Mouse (Mus musculus) neutrophil, adult 83 days (primary cell): ENCODE results near the gene Olfr1154. TPM values are rescaled to one million over a fixed set of nuclear protein-coding genes. Genes with fewer than 3 reads are reported as not detected.

Experiments
- total RNA-seq, 2 experiments: library from RNA; stranded (reverse); gene quantifications; one replicate each; pipeline ENCODE4 v1.2.4; 2023

Gene Olfr1154
- not detected for total RNA-seq

GRCm38 (mm10) chr2:87905066-87905465, at the start of gene Olfr1154:
Gene Olfr1154 (minus strand): TSS chr2:87905166.

DNA sequence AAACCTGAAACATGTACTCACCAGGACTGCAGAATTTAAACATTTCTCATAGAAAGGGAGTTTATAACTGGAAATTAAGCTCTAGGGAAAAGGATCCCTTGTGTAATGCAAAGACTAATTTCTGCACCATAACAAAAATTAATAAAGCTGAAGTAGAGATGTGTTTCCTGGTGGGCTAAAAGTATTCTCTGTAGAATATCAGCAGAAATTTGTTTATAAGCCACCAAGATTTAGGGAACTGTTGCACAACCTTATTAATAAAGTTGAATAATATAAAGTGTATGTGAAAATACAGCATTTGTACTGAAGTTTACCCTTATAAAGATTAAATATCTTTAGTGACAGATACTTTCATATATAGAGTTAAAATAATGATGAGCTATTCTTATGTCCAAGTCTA, 48.0 kb upstream of the Olfr1154 start, which contains the start of gene Olfr1156:
Olfr1156 (minus strand) TSS at position 101 of the 400 bp plus-strand sequence.

DNA sequence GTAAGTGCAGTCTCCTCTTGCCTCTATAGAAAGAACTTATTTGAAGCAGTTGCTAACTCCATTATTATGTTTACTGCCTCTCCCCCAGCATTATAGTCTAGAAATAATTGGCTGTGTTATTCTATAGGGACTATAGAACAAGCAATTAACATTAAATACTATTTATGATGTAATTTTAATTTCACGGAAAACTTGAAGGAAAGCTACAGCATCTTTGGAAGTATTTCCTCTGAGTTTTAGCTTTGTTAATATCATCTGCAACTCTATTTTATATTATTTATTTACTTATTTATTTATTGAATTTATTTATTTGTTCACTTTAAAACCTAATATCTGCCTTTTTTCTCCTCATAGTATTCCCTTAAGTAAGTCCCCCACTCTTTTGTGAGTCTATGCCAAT, 40.1 kb upstream of the Olfr1154 start, which contains the start of gene Olfr1155:
Olfr1155 (minus strand) TSS at position 101 of the 400 bp plus-strand sequence.

GRCm38 (mm10) chr2:87894662-87895061, 10.3 kb downstream of the Olfr1154 start, which contains the start of gene Olfr1153:
Gene Olfr1153 (plus strand): TSS chr2:87894962.

GRCm38 (mm10) chr2:87866192-87866591, 38.8 kb downstream of the Olfr1154 start, which contains the start of gene Olfr1152:
Gene Olfr1152 (plus strand): TSS chr2:87866492.

DNA sequence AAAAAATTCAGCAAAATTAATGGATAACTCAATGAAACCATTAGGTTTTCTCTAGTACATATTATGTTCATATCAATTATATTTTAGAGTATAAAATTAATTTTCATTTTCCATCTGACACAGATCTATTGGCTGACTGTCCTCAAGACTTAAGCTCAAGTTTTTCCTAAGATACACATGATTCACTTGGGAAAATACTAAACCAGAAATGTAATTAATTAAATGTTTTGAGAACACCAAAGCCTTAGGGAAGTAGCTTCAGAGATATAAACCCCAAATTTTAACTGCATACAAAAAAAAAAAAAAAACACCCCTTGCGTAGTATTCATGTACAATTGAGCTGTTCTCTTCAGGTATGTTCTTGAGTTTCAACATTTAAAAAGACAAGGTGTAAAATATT, 49.4 kb downstream of the Olfr1154 start, which contains the start of gene Olfr1151:
Olfr1151 (plus strand) TSS at position 301 of the 400 bp plus-strand sequence.

Other genes with a start within 250 kb of the Olfr1154 start
- gene Olfr1134, start 246.7 kb downstream of the Olfr1154 start, total RNA-seq = not detected
- gene Olfr1135, start 231.5 kb downstream of the Olfr1154 start, total RNA-seq = not detected
- not detected for gene Olfr1136, start 211.2 kb downstream of the Olfr1154 start, total RNA-seq
- gene Olfr1137, start 192.0 kb downstream of the Olfr1154 start, total RNA-seq = not detected
- gene Olfr1138, start 165.2 kb downstream of the Olfr1154 start, total RNA-seq = not detected
- gene Olfr1140, start 161.4 kb downstream of the Olfr1154 start, total RNA-seq = not detected
- not detected for gene Olfr1141, start 151.2 kb downstream of the Olfr1154 start, total RNA-seq
- not detected for gene Olfr152, start 125.7 kb downstream of the Olfr1154 start, total RNA-seq
- not detected for gene Olfr1143, start 104.6 kb downstream of the Olfr1154 start, total RNA-seq
- not detected for gene Olfr1145, start 95.3 kb downstream of the Olfr1154 start, total RNA-seq
- gene Olfr1148, start 74.6 kb downstream of the Olfr1154 start, total RNA-seq = not detected
- not detected for gene Olfr1150-ps1, start 61.2 kb downstream of the Olfr1154 start, total RNA-seq
- gene Olfr1151, start 49.3 kb downstream of the Olfr1154 start, total RNA-seq = not detected
- gene Olfr1152, start 38.7 kb downstream of the Olfr1154 start, total RNA-seq = not detected
- not detected for gene Olfr1153, start 10.2 kb downstream of the Olfr1154 start, total RNA-seq
- gene Olfr1155, start 40.0 kb upstream of the Olfr1154 start, total RNA-seq = not detected
- not detected for gene Olfr1156, start 47.9 kb upstream of the Olfr1154 start, total RNA-seq
- not detected for gene Olfr1157, start 63.1 kb upstream of the Olfr1154 start, total RNA-seq
- gene Olfr74, start 69.5 kb upstream of the Olfr1154 start, total RNA-seq = not detected
- not detected for gene Olfr1158, start 84.9 kb upstream of the Olfr1154 start, total RNA-seq
- gene Olfr1160, start 103.1 kb upstream of the Olfr1154 start, total RNA-seq = not detected
- gene Olfr1161, start 117.6 kb upstream of the Olfr1154 start, total RNA-seq = not detected
- gene Olfr73, start 132.5 kb upstream of the Olfr1154 start, total RNA-seq = not detected
- gene Olfr1162, start 146.0 kb upstream of the Olfr1154 start, total RNA-seq = not detected
- gene Olfr1163, start 166.7 kb upstream of the Olfr1154 start, total RNA-seq = not detected
- not detected for gene Olfr1164, start 188.8 kb upstream of the Olfr1154 start, total RNA-seq
- gene Olfr1166, start 223.1 kb upstream of the Olfr1154 start, total RNA-seq = not detected